Mouse (Mus musculus) liver, embryonic 11.5 days (tissue): Measurements from ENCODE around the gene Dus2. TPM values are rescaled to one million over a fixed set of nuclear protein-coding genes. Genes with fewer than 3 reads are reported as not detected.
"Not testable (repeated sequence)": the region's sequence is repeated elsewhere in the genome, so short reads cannot be mapped to it uniquely, and the experiment has no call there.

Experiments
- ATAC-seq: fragments of 200-750 bp; cut with Nextera tagmentation; replicated peaks from 2 replicates; pipeline ENCODE4 v1.8.0; 2017; ENCODE audit warnings: moderate number of reproducible peaks, mild to moderate bottlenecking, moderate TSS enrichment, moderate library complexity; ENCODE audit not compliant: low FRiP score
- DNase-seq: peaks from one replicate; pipeline ENCODE4 v3.0.0-alpha.2; 2017; ENCODE audit warnings: low spot score
- H3K27ac ChIP-seq: fragments of 300-500 bp; sonication (generic); 2 replicates; pipeline ENCODE4 v1.5.1; 2014; ENCODE audit warnings: mild to moderate bottlenecking, low read depth, low read length, control low read depth
- H3K27me3 ChIP-seq: fragments of 300-500 bp; sonication (generic); replicated peaks from 2 replicates; pipeline ENCODE4 v1.6.1; 2014; ENCODE audit warnings: low read length, mixed read lengths; ENCODE audit not compliant: control insufficient read depth, insufficient read depth
- H3K36me3 ChIP-seq: fragments of 300-500 bp; sonication (generic); 2 replicates; pipeline ENCODE4 v1.6.1; 2014; ENCODE audit warnings: mild to moderate bottlenecking, low read length, moderate library complexity, mixed read lengths; ENCODE audit not compliant: control insufficient read depth, insufficient read depth
- H3K4me1 ChIP-seq: fragments of 300-500 bp; sonication (generic); replicated peaks from 2 replicates; pipeline ENCODE4 v1.6.1; 2014; ENCODE audit warnings: low read length, mixed read lengths; ENCODE audit not compliant: control insufficient read depth, insufficient read depth
- H3K4me2 ChIP-seq: fragments of 300-500 bp; sonication (generic); 2 replicates; pipeline ENCODE4 v1.6.1; 2014; ENCODE audit warnings: mild to moderate bottlenecking, control low read depth, moderate library complexity
- H3K4me3 ChIP-seq: fragments of 300-500 bp; sonication (generic); 2 replicates; pipeline ENCODE4 v1.5.1; 2014; ENCODE audit warnings: low read depth, low read length, control low read depth
- H3K9ac ChIP-seq: fragments of 300-500 bp; sonication (generic); 2 replicates; pipeline ENCODE4 v1.6.1; 2014; ENCODE audit warnings: low read depth, low read length, control low read depth
- H3K9me3 ChIP-seq: fragments of 300-500 bp; sonication (generic); 2 replicates; pipeline ENCODE4 v1.6.1; 2016; ENCODE audit warnings: low read length, inconsistent platforms, mixed read lengths; ENCODE audit not compliant: control insufficient read depth
- WGBS: fragments of 180-500 bp; shearing (Covaris S2); extraction: QIAGEN DNeasy Blood & Tissue Kit; methylation state at CpG from one replicate; pipeline ENCODE4 v1.1.7; 2014; 5-methylcytosine and 5-hydroxymethylcytosine counted together
- polyA plus RNA-seq: library from polyadenylated mRNA; unstranded; fragments of >200 nt; fragmentation: Nextera tagmentation; extraction: Ambion mirVana; gene quantifications from 2 replicates; pipeline ENCODE4 v1.2.1, GENCODE M21; 2014

The Dus2 gene
- polyA plus RNA-seq, 1 experiment from 2014 or later, result 25.0 TPM

DNA sequence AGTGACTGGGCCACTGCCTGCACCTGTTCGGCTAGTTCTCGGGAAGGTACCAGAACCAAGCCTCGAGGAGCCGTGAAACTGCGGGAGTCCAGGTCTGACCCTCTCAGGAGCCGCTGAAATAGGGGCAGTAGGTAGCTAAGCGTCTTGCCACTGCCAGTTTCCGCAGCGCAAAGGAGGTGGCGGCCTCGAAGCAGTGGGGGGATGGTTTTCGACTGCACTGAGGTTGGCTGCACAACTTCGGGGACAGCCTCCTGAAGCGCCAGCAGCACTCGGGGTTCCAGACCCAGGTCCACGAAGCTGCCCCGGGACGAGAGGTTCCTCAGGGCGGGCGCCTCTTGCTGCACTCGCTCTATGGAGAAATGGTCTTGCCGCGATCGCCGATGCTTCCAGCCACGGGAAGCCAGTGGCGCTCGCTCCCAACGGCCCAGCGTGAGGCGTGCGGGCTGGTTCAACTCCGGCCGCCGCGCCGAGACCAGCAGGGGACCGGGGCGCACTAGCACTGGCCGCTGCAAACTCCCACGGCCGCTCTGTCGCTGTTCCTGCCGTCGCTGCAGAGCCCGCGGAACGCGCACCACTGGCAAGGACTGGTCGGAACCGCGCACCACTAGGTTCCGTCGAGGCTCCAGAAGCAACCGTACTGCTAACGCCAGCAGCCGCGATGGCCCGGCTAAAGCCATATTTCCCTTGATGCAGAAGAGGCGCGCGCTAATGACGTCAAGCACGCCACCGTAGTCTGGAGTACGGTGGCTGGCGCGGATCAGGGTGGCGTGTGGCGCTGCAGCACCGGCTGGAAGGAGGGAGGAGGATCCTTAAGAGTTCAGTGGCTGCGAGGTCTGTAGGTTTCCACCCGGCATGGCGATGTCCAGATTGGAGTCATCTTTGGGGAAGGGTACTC lies 19.9 kb downstream of the Dus2 start:
- peak; percentile 87 for ATAC-seq
- Histone ChIP-seq H3K9me3 (no peaks in the 10 kb centered on the region), H3K4me3 (peak overlapping the region; percentile 90), H3K9ac (peak overlapping the region; percentile 89), H3K4me1 (peaks cover 9% of the 10 kb centered on the region), H3K4me2 (peak overlapping the region; percentile 99), H3K36me3 (no peaks in the 10 kb centered on the region), H3K27me3 (no peaks in the 10 kb centered on the region), H3K27ac (peak overlapping the region; percentile 76)
- WGBS, result 1% methylated on average over 74 of the region's 74 CpGs
- peak; percentile 93 for DNase-seq

GRCm38 (mm10) chr8:106011643-106011986 lies 20.5 kb downstream of the Dus2 start, which contains the start of gene Ddx28:
Gene Ddx28, minus strand, starts transcription at chr8:106011882.
- H3K36me3 ChIP-seq, result no peaks in the 10 kb centered on the region
- peak within 1 kb of the TSS; percentile 76 for H3K27ac ChIP-seq
- DNase-seq (no peak), ATAC-seq (peak; percentile 33)
- peak within 1 kb of the TSS; percentile 89 for H3K9ac ChIP-seq
- 2% methylated on average over 6 of the region's 6 CpGs for WGBS
- H3K27me3 ChIP-seq, result no peaks in the 10 kb centered on the region
- H3K4me1 ChIP-seq, result peaks cover 9% of the 10 kb centered on the region
- H3K9me3 ChIP-seq, result no peaks in the 10 kb centered on the region
- peak within 1 kb of the TSS; percentile 90 for H3K4me3 ChIP-seq
- H3K4me2 ChIP-seq, result peak within 1 kb of the TSS; percentile 99

DNA sequence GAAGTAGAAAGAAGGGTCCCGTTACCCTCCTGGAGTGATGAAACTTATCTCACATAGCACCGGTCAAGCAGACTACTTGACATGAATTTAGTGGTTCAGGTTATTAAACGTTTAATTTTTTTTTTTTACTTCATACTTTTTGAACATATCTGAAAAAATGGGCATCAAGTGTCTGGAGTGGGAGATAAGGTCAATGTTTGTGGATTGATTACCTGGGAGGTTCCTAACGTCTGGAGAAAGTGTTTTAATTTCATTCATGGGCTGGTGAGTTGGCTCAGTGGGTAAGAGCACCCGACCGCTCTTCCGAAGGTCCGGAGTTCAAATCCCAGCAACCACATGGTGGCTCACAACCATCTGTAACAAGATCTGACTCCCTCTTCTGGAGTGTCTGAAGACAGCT lies 21.1 kb downstream of the Dus2 start:
- Histone ChIP-seq H3K27ac (peak overlapping the region; percentile 76), H3K4me2 (peak overlapping the region; percentile 99), H3K4me3 (peak overlapping the region; percentile 90), H3K9ac (peak overlapping the region; percentile 89; the same call in 1 of the 2 replicates)
- H3K27me3 ChIP-seq, DNase-seq, ATAC-seq, H3K9me3 ChIP-seq, H3K4me1 ChIP-seq, H3K36me3 ChIP-seq: not testable (repeated sequence)
- 65% methylated on average over 8 of the region's 8 CpGs for WGBS

- DNase-seq (no peak), ATAC-seq (no peak)
- no peaks in the 10 kb centered on the region for H3K27me3 ChIP-seq
- no peak overlapping the region for H3K4me2 ChIP-seq
- no peak overlapping the region for H3K4me3 ChIP-seq
- H3K27ac ChIP-seq, result no peak overlapping the region
- WGBS, result 68% methylated on average over 6 of the region's 6 CpGs
- no peaks in the 10 kb centered on the region for H3K9me3 ChIP-seq
- peaks cover 6% of the 10 kb centered on the region; the same call in 1 of the 2 replicates for H3K4me1 ChIP-seq
- no peak overlapping the region for H3K9ac ChIP-seq
- no peaks in the 10 kb centered on the region for H3K36me3 ChIP-seq
These were observed 25.1 kb downstream of the Dus2 start for GRCm38 (mm10) chr8:106016284-106016683.

DNA sequence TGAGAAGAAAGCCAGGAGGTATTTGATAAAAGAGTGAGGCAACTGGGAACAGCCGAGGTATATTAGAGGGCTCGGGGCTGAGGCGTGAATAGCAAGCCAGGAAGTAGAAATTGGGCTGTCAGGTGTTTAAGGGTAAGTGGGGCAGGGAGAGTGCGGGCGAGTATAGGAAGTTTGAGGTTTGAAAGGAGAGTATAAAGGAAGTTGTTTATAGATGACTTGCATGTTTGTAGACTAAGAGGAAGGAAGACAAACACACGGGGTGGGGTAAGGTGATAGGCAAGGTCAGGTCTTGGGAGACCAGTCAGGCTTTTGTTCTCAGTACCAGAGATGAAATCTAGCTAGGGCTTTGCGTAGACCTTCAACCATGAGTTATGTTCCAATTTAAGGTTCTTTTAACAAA lies 26.0 kb downstream of the Dus2 start:
- DNase-seq (no peak), ATAC-seq (no peak)
- no peak overlapping the region for H3K27ac ChIP-seq
- H3K27me3 ChIP-seq, result no peaks in the 10 kb centered on the region
- H3K9ac ChIP-seq, result no peak overlapping the region
- no peak overlapping the region for H3K4me2 ChIP-seq
- no peaks in the 10 kb centered on the region for H3K36me3 ChIP-seq
- H3K4me3 ChIP-seq, result no peak overlapping the region
- H3K4me1 ChIP-seq, result peaks cover 6% of the 10 kb centered on the region; the same call in 1 of the 2 replicates
- H3K9me3 ChIP-seq, result no peaks in the 10 kb centered on the region
- WGBS, result 71% methylated on average over 7 of the region's 7 CpGs

DNA sequence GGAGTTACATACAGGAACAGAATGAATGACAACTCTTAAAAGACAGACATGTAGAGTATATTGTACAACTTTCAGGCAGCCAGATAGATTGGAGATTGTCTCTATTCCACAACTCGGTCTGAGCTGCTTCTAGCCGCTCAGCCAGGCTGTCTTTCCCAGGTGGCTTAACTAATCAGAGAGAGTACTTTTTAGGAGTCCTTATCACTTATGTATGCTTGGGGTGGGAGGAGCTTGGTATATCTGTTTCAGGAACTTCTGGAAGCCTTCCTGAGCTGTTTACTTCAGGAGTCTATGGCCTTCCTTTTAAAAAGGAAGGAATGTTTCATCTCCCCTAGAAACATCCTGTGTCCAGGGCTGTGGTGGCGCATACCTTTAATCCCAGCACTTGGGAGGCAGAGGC lies 26.9 kb downstream of the Dus2 start:
- WGBS, result 79% methylated on average over 3 of the region's 3 CpGs
- Histone ChIP-seq H3K4me3 (no peak overlapping the region), H3K27ac (no peak overlapping the region), H3K9me3 (no peaks in the 10 kb centered on the region), H3K4me2 (no peak overlapping the region), H3K36me3 (no peaks in the 10 kb centered on the region), H3K4me1 (peaks cover 6% of the 10 kb centered on the region; the same call in 1 of the 2 replicates), H3K9ac (no peak overlapping the region), H3K27me3 (no peaks in the 10 kb centered on the region)
- DNase-seq, result no peak
- ATAC-seq, result no peak

GRCm38 (mm10) chr8:106022483-106022882 lies 31.3 kb downstream of the Dus2 start:
- Histone ChIP-seq H3K36me3 (no peaks in the 10 kb centered on the region; the same call in 1 of the 2 replicates), H3K27ac (no peak overlapping the region), H3K4me1 (0 out of 2 replicates have a peak, but pooled peaks cover 4% of the 10 kb centered on the region), H3K9ac (no peak overlapping the region), H3K4me3 (no peak overlapping the region), H3K27me3 (no peaks in the 10 kb centered on the region), H3K9me3 (no peaks in the 10 kb centered on the region), H3K4me2 (no peak overlapping the region)
- peak; percentile 57 for DNase-seq
- ATAC-seq, result peak; percentile 56; the same call in 1 of the 2 replicates

- Histone ChIP-seq H3K4me2 (no peak overlapping the region), H3K27me3 (no peaks in the 10 kb centered on the region), H3K9ac (no peak overlapping the region), H3K4me3 (no peak overlapping the region), H3K4me1 (no peaks in the 10 kb centered on the region), H3K27ac (no peak overlapping the region), H3K9me3 (no peaks in the 10 kb centered on the region), H3K36me3 (no peaks in the 10 kb centered on the region; the same call in 1 of the 2 replicates)
- 85% methylated on average over 10 of the region's 10 CpGs for WGBS
- no peak for DNase-seq
- ATAC-seq, result no peak
These were observed 47.6 kb downstream of the Dus2 start for GRCm38 (mm10) chr8:106038721-106039120.

GRCm38 (mm10) chr8:106039605-106040004 lies 48.5 kb downstream of the Dus2 start:
- no peak overlapping the region for H3K27ac ChIP-seq
- no peaks in the 10 kb centered on the region for H3K4me1 ChIP-seq
- H3K27me3 ChIP-seq, result no peaks in the 10 kb centered on the region
- ATAC-seq, result no peak
- H3K9ac ChIP-seq, result no peak overlapping the region
- no peak for DNase-seq
- H3K36me3 ChIP-seq, result no peaks in the 10 kb centered on the region; the same call in 1 of the 2 replicates
- 64% methylated on average over 4 of the region's 4 CpGs for WGBS
- no peak overlapping the region for H3K4me2 ChIP-seq
- H3K9me3 ChIP-seq, result no peaks in the 10 kb centered on the region
- no peak overlapping the region for H3K4me3 ChIP-seq
